Mouse (Mus musculus) CH12.LX (cell line): ENCODE data around the gene 4931428L18Rik. TPM values are rescaled to one million over a fixed set of nuclear protein-coding genes. Genes with fewer than 3 reads are reported as not detected.
A peak's percentile ranks its signal among the peaks of the same experiment; 100 is the strongest.

Experiments
- DNase-seq: peaks from one replicate; pipeline ENCODE4 v3.0.0-alpha.2; 2013; ENCODE audit errors: extremely low read depth
- H3K27ac ChIP-seq: 2 replicates; pipeline ENCODE4 v1.5.1; 2012; ENCODE audit warnings: low read depth, mild to moderate bottlenecking, control low read depth, moderate library complexity; ENCODE audit not compliant: insufficient read depth
- H3K27me3 ChIP-seq: replicated peaks from 2 replicates; pipeline ENCODE3; 2012; ENCODE audit warnings: inconsistent platforms
- H3K36me3 ChIP-seq, 2 experiments: replicated peaks in 1 of 2; 2 replicates each; pipeline versions ENCODE3 to v1.6.1; 2012; ENCODE audit warnings: inconsistent platforms in 1 of 2, low read length in 1 of 2, mild to moderate bottlenecking in 1 of 2, mixed read lengths in 1 of 2, moderate library complexity in 1 of 2; ENCODE audit not compliant: control insufficient read depth in 1 of 2, insufficient read depth in 1 of 2
- H3K4me1 ChIP-seq, 2 experiments: 2 replicates each; pipeline ENCODE4 v1.6.1; 2012; ENCODE audit warnings: inconsistent platforms in 1 of 2, moderate library complexity in 1 of 2; ENCODE audit not compliant: insufficient read depth in 2 of 2, control insufficient read depth in 1 of 2
- H3K4me2 ChIP-seq: 2 replicates; pipeline ENCODE4 v1.6.1; 2012; ENCODE audit warnings: low read depth, mild to moderate bottlenecking, control low read depth; ENCODE audit not compliant: poor library complexity, insufficient read depth, severe bottlenecking
- H3K4me3 ChIP-seq, 3 experiments: fragments of 150-350 bp in 1 of 3; sonication (generic) in 1 of 3; replicated peaks in 1 of 3; 2 replicates each; pipeline versions ENCODE3 to v1.5.1; 2011 to 2012; ENCODE audit warnings: low read depth in 2 of 3, low read length in 2 of 3, mild to moderate bottlenecking in 2 of 3, moderate library complexity in 2 of 3, control low read depth in 1 of 3, improper control_type of control experiment in 1 of 3, inconsistent platforms in 1 of 3, mixed read lengths in 1 of 3; ENCODE audit not compliant: poor library complexity in 1 of 3
- H3K79me2 ChIP-seq: replicated peaks from 2 replicates; pipeline ENCODE4 v1.6.1; 2012; ENCODE audit warnings: mild to moderate bottlenecking, moderate library complexity; ENCODE audit not compliant: control insufficient read depth, poor library complexity, insufficient read depth, severe bottlenecking; ENCODE audit errors: extremely low read depth
- H3K9ac ChIP-seq: 2 replicates; pipeline ENCODE4 v1.6.1; 2012; ENCODE audit warnings: low read depth, mild to moderate bottlenecking, control low read depth, moderate library complexity; ENCODE audit not compliant: insufficient read depth
- H3K9me3 ChIP-seq: replicated peaks from 2 replicates; pipeline ENCODE3; 2012; ENCODE audit warnings: low read length, inconsistent platforms, mixed read lengths
- BHLHE40 ChIP-seq: IDR thresholded peaks from 2 replicates; pipeline ENCODE4 v1.6.1; 2011; ENCODE audit warnings: mild to moderate bottlenecking, low read depth, low read length, improper control_type of control experiment
- EP300 ChIP-seq: IDR thresholded peaks from 2 replicates; pipeline ENCODE4 v1.6.1; 2011; ENCODE audit warnings: low read length, improper control_type of control experiment
- ETS1 ChIP-seq: conservative IDR thresholded peaks from 2 replicates; pipeline ENCODE4 v1.6.1; 2012; ENCODE audit warnings: low read depth, mild to moderate bottlenecking, inconsistent platforms, low read length, improper control_type of control experiment, moderate library complexity
- JUN ChIP-seq: IDR thresholded peaks from 2 replicates; pipeline ENCODE4 v1.6.1; 2011; ENCODE audit warnings: low read depth, mild to moderate bottlenecking, low read length, improper control_type of control experiment, moderate library complexity; ENCODE audit not compliant: insufficient read depth
- MAX ChIP-seq: IDR thresholded peaks from 2 replicates; pipeline ENCODE4 v1.6.1; 2011; ENCODE audit warnings: low read length, improper control_type of control experiment
- MYC ChIP-seq: IDR thresholded peaks from 2 replicates; pipeline ENCODE4 v1.6.1; 2011; ENCODE audit warnings: low read depth, mild to moderate bottlenecking, improper control_type of control experiment, low read length
- SIN3A ChIP-seq: IDR thresholded peaks from 2 replicates; pipeline ENCODE4 v1.6.1; 2012; ENCODE audit warnings: low read length, improper control_type of control experiment, inconsistent platforms
- UBTF ChIP-seq: IDR thresholded peaks from 2 replicates; pipeline ENCODE4 v1.6.1; 2012; ENCODE audit warnings: low read depth, mild to moderate bottlenecking, inconsistent platforms, low read length, improper control_type of control experiment, moderate library complexity
- ZNF384 ChIP-seq: IDR thresholded peaks from 2 replicates; pipeline ENCODE4 v1.6.1; 2012; ENCODE audit warnings: low read depth, low read length, improper control_type of control experiment, inconsistent platforms
- dilution Hi-C: fragments of 300-500 bp; cut with MboI; formaldehyde crosslinking; loops from 2 replicates; pipeline ENCODE4 v1.14.3; 2020; ENCODE audit warnings: low sequenced_read_pairs; ENCODE audit not compliant: extremely low pct_unique_long_range_greater_than_20kb, extremely low pct_ligation_motif_present
- in situ Hi-C: fragments of 300-500 bp; cut with MboI; formaldehyde crosslinking; loops from 3 replicates; pipeline ENCODE4 v1.14.3; 2019; ENCODE audit warnings: low sequenced_read_pairs, low pct_ligation_motif_present, low pct_unique_long_range_greater_than_20kb, mixed read lengths
- polyA plus RNA-seq: library from polyadenylated mRNA; unstranded; fragments of >175 nt; gene quantifications from 2 replicates; pipeline ENCODE4 v1.2.1, GENCODE M21; 2012; ENCODE audit warnings: low read depth; ENCODE audit not compliant: insufficient read length
- total RNA-seq, 2 experiments: library from RNA; depleted of rRNA; stranded (reverse); fragments of 300-350 nt in 1 of 2; fragments of >200 nt in 1 of 2; gene quantifications; 2 replicates each; pipeline ENCODE4 v1.2.3; 2012 to 2014

4931428L18Rik gene
- total and polyA plus RNA-seq, 3 experiments: 4.6 to 11.0 (median 9.3) TPM

DNA sequence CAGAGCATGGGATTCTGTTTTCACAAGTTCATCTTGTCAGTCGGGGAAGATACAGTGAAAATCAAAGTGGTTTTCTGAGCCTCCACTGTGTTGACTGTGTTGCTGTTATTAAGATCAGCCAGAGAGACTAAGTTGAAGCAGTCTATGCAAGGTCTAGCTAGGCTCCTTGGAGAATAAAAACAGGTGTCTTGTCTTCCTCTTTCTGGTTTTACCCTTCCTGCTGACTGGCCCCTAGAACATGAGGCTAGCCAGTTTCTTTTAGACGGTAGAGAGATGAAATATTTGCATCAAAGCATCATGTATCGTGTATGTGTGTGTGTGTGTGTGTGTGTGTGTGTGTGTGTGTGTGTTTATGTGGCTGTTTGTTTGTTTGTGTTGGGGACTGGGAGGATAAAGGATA lies 16.7 kb downstream of the 4931428L18Rik start:
- H3K9ac ChIP-seq: no peak overlapping the region
- no peaks in the 10 kb centered on the region for H3K9me3 ChIP-seq
- H3K4me3 ChIP-seq: no peak overlapping the region
- H3K4me1 ChIP-seq: peaks cover 0 to 25% of the 10 kb centered on the region in 2 experiments; a peak in 3 of 4 replicates
- no peak overlapping the region for H3K27ac ChIP-seq
- H3K27me3 ChIP-seq: no peaks in the 10 kb centered on the region
- H3K79me2 ChIP-seq: no peaks in the 10 kb centered on the region
- no peak for TF ChIP-seq MAX
- TF ChIP-seq EP300: peak; percentile 71
- 0 out of 2 replicates have a peak, but pooled peaks have one; percentile 36 for TF ChIP-seq MYC
- 0 out of 2 replicates have a peak, but pooled peaks have one; percentile 20 for TF ChIP-seq BHLHE40
- no peak for TF ChIP-seq UBTF
- TF ChIP-seq ETS1: 0 out of 2 replicates have a peak, but pooled peaks have one; percentile 10
- DNase-seq: peak; percentile 76
- peaks cover 3 to 18% of the 10 kb centered on the region in 2 experiments for H3K36me3 ChIP-seq
- no peak overlapping the region; the same call in 1 of the 2 replicates for H3K4me2 ChIP-seq
- in situ Hi-C loops: loop anchor here (10.0 kb wide), 1 partner anchor 129 kb away; no protein-coding TSS in a partner anchor
- dilution Hi-C loops: no loop called here

- H3K9me3 ChIP-seq: no peaks in the 10 kb centered on the region
- H3K36me3 ChIP-seq: peaks cover 3 to 20% of the 10 kb centered on the region in 2 experiments
- H3K79me2 ChIP-seq: no peaks in the 10 kb centered on the region
- no peak overlapping the region for H3K4me3 ChIP-seq
- no peak overlapping the region for H3K9ac ChIP-seq
- no peak overlapping the region for H3K27ac ChIP-seq
- no peaks in the 10 kb centered on the region for H3K27me3 ChIP-seq
- TF ChIP-seq UBTF (no peak), ZNF384 (no peak)
- TF ChIP-seq, all 38 proteins: peak for 0
- no peak for DNase-seq
- in situ Hi-C loops (loop anchor here (10.0 kb wide), 1 partner anchor 129 kb away; no protein-coding TSS in a partner anchor), dilution Hi-C loops (no loop called here)
- H3K4me1 ChIP-seq: peaks cover 0 to 25% of the 10 kb centered on the region in 2 experiments; a peak in 3 of 4 replicates
- H3K4me2 ChIP-seq: no peak overlapping the region
These were observed 17.1 kb downstream of the 4931428L18Rik start for GRCm38 (mm10) chr1:31205346-31205745.

DNA sequence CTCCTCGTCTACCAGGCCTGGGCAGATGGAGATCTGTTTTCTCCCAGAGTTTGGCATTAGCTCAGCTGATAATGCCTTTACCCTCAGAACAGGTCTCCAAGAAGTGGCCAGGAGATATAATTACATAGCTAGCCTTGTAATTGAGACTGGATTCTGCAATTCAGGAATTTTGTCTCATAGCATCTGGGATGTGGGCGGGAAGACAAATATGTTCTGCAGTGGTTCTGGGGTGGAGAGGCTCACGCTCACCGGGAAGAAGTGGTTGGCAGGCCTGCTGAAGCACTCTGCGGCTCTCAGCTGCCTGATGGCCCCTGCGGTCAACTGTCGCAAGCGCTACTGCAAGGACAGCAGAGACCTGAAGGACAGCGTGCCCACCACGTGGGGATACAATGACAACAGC lies 18.7 kb downstream of the 4931428L18Rik start:
- Histone ChIP-seq H3K4me2 (no peak overlapping the region), H3K27ac (no peak overlapping the region), H3K9me3 (no peaks in the 10 kb centered on the region), H3K27me3 (no peaks in the 10 kb centered on the region), H3K4me3 (no peak overlapping the region), H3K36me3 (peaks cover 3 to 22% of the 10 kb centered on the region in 2 experiments), H3K4me1 (peaks cover 0 to 25% of the 10 kb centered on the region in 2 experiments; a peak in 3 of 4 replicates), H3K79me2 (no peaks in the 10 kb centered on the region), H3K9ac (no peak overlapping the region)
- DNase-seq: no peak
- TF ChIP-seq UBTF: no peak
- no peak for TF ChIP-seq MYC
- TF ChIP-seq JUN: no peak
- TF ChIP-seq SIN3A: no peak
- no peak for TF ChIP-seq BHLHE40
- in situ Hi-C loops (loop anchor here (10.0 kb wide), 1 partner anchor 131 kb away; no protein-coding TSS in a partner anchor), dilution Hi-C loops (no loop called here)
